Mouse (Mus musculus) A20 (cell line): ENCODE data around the gene Lhx1.

Experiments used
- DNase-seq: peaks from one replicate; pipeline ENCODE4 v3.0.0-alpha.2; 2011; ENCODE audit warnings: low read depth, low spot score

Lhx1 gene

DNA sequence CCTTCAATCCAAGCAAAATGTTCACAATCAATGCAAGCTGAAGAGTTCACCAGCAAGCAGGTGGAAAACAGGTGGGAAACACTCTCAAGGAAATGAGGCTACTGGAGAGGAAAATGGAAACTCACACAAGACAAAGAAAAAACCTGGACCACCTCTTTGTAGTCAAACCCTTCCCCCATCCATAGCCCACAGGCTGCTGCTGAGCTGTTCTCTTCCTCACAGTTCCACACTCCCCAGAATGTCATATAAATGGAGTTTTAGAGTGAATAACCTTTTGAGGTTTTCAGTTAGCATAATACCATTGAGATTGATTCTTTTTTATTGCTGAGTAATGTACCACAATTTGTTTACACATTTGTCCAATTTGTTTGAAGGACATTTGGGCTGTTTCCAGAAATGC lies 28.4 kb downstream of the Lhx1 start:
- DNase-seq = no peak

DNA sequence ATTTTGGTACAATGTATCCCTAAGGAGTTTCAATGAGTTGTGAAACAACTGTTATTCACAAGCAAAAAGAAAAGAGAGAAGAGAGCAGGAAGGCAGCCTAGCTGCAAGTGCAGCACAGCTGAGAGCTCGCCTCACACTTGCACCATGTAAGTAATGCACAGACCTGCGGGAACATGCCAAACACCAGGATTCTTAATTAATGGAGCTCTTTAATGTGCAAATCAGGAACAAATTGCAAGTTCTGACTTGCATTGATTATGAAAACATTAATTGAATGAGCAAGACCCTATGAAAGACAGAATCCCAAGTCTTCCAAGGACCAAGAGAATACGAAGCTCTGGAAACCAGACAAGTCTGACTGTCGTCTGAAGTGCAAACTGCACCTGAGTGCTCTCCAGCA lies 29.6 kb downstream of the Lhx1 start:
- no peak for DNase-seq

DNA sequence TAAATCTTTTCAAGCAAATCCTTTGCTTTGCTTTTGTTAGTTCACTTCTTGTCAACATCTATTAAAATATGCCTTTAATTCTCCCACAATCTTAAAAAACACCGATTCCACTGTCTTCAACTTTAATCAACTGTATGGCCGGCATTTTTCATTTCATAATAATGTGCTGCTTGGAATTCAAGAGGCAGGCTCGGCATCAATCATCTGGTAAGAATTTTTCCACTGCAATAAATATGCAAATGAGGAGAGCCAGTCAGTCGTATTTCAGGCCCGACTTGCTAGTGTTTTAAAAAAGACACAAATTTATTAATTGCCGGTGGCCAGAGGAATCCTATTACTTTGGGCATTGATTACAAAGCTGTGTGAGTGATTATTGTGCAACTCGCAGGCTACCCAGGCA lies 43.7 kb downstream of the Lhx1 start:
- peak; percentile 23 for DNase-seq

DNA sequence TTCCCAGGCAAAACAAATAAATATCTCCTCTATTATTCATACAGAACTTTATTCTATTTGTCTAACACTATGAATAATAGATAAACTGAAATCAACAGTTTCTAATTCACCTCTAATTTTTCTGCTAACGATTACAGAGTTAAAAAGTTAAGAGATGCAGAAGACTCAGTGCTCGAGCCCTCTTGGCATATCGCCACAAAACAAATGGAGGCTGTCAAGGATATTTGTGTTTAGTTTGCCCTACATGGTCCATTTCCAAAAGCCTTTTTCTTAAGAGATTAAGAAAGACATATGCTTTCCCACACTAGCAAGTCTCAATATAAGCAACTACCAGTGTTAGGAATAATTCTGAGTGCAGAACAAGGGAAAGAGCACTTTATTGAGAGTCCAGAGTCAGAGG lies 44.9 kb downstream of the Lhx1 start:
- no peak for DNase-seq

DNA sequence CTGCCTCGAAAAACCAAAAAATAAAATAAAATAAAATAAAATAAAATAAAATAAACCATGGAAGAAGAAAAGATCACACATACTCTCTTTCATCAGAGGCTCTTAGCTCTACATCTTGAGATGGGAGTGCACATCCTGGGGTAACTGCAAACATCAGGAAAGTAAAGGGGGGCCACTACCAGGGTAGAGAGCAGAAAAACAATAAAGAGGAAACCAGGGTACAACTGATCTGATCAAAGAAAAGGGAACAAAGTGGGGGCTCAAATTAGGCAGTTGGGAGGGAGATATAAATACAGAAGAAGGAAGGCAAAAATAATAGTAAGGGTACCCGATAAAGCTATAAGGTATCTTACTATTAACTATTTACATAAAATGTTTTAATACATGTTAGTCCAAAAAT lies 48.7 kb downstream of the Lhx1 start:
- no peak for DNase-seq

DNA sequence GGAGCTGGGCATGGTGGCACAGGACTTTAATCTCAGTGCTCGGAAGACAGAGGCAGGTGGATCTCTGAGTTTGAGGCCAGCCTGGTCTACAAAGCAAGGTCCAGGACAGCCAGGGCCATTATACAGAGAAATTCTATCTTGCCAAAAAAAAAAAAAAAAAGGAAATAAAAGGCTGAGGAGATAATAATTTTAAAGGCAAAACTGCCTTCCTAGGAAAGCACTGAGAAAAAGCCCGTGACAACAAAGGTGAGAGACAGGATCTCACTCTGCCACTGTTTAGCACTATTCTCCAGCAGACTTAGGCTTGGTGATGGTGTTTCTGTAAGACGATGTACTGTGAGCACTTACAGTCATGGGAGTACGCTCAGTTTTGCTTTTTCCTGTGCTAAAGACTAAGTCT lies 49.3 kb downstream of the Lhx1 start:
- DNase-seq = no peak

DNA sequence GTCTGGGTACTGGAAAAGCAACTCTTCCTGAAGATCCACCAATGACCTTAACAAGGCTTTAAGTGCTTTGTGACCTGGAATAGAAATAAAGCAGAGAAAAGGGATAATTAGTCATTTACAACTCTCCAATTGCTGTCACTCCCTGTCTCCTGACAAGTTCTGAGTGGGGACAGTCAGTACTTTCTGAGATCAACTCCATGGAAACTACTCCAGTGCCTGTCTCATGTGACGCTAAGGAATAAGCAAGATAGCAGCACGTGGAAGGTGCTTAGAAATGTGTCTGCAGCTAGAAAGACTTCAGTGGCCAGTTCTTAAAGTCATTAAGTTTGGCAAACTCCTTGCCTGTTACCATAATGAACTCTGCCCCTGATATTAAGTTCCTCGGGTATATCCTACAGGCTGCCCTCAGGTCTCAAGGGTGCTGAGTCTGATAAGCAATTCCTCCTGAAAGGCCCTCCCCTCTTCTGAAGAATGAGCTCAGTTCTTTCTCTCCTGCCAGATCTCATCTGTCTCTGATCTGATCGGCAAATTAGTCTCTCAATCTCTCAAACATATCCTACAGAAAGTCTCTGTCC lies 52.2 kb downstream of the Lhx1 start:
- DNase-seq = no peak
